Mouse (Mus musculus): ENCODE measurements around the gene C130032M10Rik. TPM values are rescaled to one million over a fixed set of nuclear protein-coding genes. Genes with fewer than 3 reads are reported as not detected.

Gene C130032M10Rik
- total RNA-seq (2023): not detected

GRCm38 (mm10) chr9:114515364-114515763, at the start of gene C130032M10Rik:
C130032M10Rik (plus strand) TSS chr9:114515697.

GRCm38 (mm10) chr9:114504816-114505215, 10.7 kb upstream of the C130032M10Rik start, which contains the start of gene Ccr4:
Ccr4 (minus strand) TSS chr9:114504916.

GRCm38 (mm10) chr9:114563761-114564606, 48.5 kb downstream of the C130032M10Rik start, which contains the start of gene Trim71:
Trim71 (minus strand) TSS chr9:114564369.

Other genes starting within 250 kb of the C130032M10Rik start
- 1 to 10 TPM in 1 of 2 experiments, not detected in 1; 1.5 TPM for gene Bcl2a1c, start 185.6 kb upstream of the C130032M10Rik start, total RNA-seq (2023)
- 10 to 100 TPM in 1 of 2 experiments, 1 to 10 TPM in 1; 8.6 to 11.3 TPM for gene Crtap, start 125.0 kb upstream of the C130032M10Rik start, total RNA-seq (2023)
- gene Glb1, start 114.6 kb upstream of the C130032M10Rik start, total RNA-seq (2023): 10 to 100 TPM; 24.3 to 26.6 TPM
- 10 to 100 TPM; 12.4 to 15.4 TPM for gene Tmppe, start 114.6 kb upstream of the C130032M10Rik start, total RNA-seq (2023)
- not detected for gene Ccr4, start 10.8 kb upstream of the C130032M10Rik start, total RNA-seq (2023)
- not detected for gene Trim71, start 48.7 kb downstream of the C130032M10Rik start, total RNA-seq (2023)
- gene Cnot10, start 124.5 kb downstream of the C130032M10Rik start, total RNA-seq (2023): 10 to 100 TPM; 73.3 to 73.8 TPM
- 10 to 100 TPM; 42.9 to 48.1 TPM for gene Dync1li1, start 173.1 kb downstream of the C130032M10Rik start, total RNA-seq (2023)
- gene Cmtm6, start 215.4 kb downstream of the C130032M10Rik start, total RNA-seq (2023): 100 to 1,000 TPM in 1 of 2 experiments, 10 to 100 TPM in 1; 97.6 to 105 TPM

Data from B cell, adult 67 days (primary cell).